Mouse (Mus musculus) T-cell, adult 66 days (primary cell): ENCODE results near the gene Mcu. TPM values are rescaled to one million over a fixed set of nuclear protein-coding genes. Genes with fewer than 3 reads are reported as not detected.

Experiments used
- total RNA-seq, 2 experiments: library from RNA; stranded (reverse); gene quantifications; 3 replicates in 1 of 2; 4 replicates in 1 of 2; pipeline ENCODE4 v1.2.4; 2023

The Mcu gene
- total RNA-seq: 10 to 100 TPM; 21.6 to 24.3 TPM

DNA sequence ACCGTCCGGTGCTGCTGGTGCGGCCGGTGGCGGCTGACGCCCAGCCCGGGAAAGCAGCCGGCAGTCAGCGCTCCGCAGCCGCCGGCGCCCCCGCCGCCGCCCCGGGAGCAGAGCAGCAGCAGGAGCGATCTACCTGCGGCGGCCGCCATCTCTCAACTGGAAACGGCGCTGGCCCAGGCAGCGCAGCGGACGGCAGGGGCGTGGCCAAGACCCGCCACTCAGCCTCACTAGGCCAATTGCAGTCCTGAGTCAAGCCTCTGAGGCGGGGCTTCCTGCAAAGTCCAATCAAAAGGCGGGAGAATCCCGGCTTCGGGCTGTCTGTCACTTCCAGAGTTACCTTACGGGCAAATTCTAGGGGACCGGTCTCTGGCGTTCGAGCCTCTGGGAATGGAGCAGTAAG is at the start of gene Mcu:
TSS of gene Mcu (minus strand) at position 171 of the 400 bp plus-strand sequence.

DNA sequence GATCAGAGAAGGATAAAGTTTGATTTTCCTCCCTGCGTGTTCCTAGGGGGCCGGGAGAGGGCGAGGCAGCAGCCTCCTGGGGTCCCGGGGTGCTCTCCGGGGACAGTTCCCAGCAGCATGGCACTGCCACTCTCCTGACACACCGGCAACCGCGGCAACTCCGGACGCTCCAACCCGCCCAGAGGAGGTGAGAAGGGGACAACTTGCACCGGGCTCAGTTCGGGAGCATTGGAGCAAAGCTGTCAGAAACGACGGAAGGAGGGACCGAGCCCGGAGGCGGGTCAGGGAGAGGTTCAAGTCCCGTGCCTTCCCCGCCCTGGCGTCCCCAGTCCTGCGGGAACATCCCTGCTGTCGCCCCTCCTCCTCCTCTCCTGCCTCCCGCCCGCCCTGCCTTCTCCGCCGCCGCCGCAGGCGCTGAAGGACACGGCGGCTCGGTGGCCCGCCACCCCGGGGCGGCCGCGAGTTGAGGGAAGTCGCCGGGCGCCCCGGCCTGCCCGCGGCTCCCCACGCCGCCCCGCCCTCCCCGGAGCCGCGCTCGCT is 441 bp downstream of the Mcu start, which contains the start of gene Gm10322:
TSS of gene Gm10322 (plus strand) at position 83 of the 540 bp plus-strand sequence.

DNA sequence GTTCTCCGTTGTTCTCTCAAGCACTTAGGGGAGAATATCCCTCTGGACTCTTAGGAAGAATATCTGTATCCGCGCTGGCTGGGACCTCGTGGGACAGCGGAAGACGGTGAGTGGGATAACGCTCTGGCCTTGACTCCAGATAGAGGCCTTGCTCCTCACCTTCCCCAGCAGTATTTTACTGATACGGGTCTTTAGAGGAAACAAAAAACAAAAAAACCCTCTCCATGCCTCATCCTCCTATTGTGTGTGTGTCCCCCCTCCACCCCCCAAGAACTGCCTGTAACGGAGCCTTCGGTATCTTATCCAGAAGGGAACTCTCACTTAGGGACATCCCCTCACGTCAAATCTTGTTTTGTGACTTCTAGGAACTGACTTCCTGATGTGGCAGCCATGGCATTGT is 174.8 kb downstream of the Mcu start, which contains the start of gene Oit3:
TSS of gene Oit3 (minus strand) at position 44 of the 400 bp plus-strand sequence.

DNA sequence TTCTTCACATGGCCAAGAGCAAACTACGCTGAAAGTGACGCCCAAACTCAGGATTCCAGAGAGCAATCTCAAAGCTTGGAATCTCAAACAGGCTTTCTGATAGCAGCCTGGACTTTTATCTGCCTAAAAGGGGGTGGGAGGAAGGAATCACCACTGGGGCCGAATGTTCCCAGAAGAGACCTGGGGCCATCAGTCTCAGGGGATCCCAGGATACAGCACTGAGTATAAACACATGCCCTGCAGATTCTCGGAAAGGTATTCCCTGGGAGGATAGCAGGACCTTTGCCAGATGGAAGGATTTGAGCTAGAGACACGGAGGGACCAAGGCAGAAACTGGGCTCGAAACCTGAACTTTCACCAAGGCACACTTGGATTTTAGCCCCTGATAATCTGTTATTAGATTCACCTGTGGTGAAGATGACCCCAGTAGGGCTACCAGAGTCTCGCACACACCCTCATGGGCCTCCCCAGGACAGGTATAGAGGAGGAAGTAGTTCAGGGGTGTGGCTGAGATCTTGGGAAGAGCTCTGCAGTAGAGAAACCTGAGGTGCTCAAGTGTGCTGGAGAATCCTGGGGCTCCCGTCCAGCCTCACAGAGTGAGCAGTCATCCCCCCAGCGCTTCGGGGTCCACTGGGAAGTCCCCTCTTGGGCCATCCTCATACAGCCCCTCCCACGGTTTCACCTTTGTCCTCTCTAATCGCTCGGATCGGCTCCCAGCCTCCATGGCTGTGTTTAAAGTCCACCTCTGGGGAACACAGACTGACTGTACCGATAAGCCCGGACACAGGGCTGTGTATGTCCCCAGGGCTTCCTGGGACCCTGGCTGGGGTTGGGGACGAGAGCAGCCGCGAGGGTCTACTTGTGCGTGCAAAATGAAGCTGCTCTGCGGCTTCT is 213.3 kb downstream of the Mcu start, which contains the start of gene Pla2g12b:
TSS of gene Pla2g12b (plus strand) at position 762 of the 894 bp plus-strand sequence.

Other genes starting within 250 kb of the Mcu start
- gene Gm10273, start 221.1 kb downstream of the Mcu start, total RNA-seq: 10 to 100 TPM in 1 of 2 experiments, under 1 TPM in 1; 0.58 to 31.1 TPM
- not detected for gene Pla2g12b, start 213.0 kb downstream of the Mcu start, total RNA-seq
- not detected for gene Oit3, start 174.9 kb downstream of the Mcu start, total RNA-seq
- gene Gm10322, start 629 bp downstream of the Mcu start, total RNA-seq: not detected
- gene Micu1, start 85.8 kb upstream of the Mcu start, total RNA-seq: 10 to 100 TPM; 33.7 to 47.1 TPM